Mouse (Mus musculus) E14TG2a.4 (cell line): ENCODE data around the gene Rpl10a.
A peak's percentile ranks its signal among the peaks of the same experiment; 100 is the strongest.

Source experiments
- H3K27me3 ChIP-seq: 2 replicates; pipeline ENCODE4 v1.6.1; 2014; ENCODE audit warnings: low read length, control low read depth; ENCODE audit not compliant: insufficient read depth
- H3K36me3 ChIP-seq: 2 replicates; pipeline ENCODE4 v1.6.1; 2014; ENCODE audit warnings: low read length, control low read depth; ENCODE audit not compliant: insufficient read depth
- H3K4me1 ChIP-seq: replicated peaks from 2 replicates; pipeline ENCODE4 v1.6.1; 2014; ENCODE audit warnings: low read depth, low read length, control low read depth
- H3K4me3 ChIP-seq: replicated peaks from 2 replicates; pipeline ENCODE4 v1.5.1; 2014; ENCODE audit warnings: mild to moderate bottlenecking, low read length
- H3K9me3 ChIP-seq: 2 replicates; pipeline ENCODE4 v1.6.1; 2014; ENCODE audit warnings: low read length, control low read depth
- CTCF ChIP-seq: conservative IDR thresholded peaks from 2 replicates; pipeline ENCODE4 v1.5.1; 2014; ENCODE audit warnings: low read length
- NANOG ChIP-seq: IDR thresholded peaks from 2 replicates; pipeline ENCODE4 v1.6.1; 2014; ENCODE audit warnings: borderline replicate concordance, low read length, mixed read lengths
- POU5F1 ChIP-seq: IDR thresholded peaks from 2 replicates; pipeline ENCODE4 v1.6.1; 2014; ENCODE audit warnings: low read length, borderline replicate concordance

The Rpl10a gene

DNA sequence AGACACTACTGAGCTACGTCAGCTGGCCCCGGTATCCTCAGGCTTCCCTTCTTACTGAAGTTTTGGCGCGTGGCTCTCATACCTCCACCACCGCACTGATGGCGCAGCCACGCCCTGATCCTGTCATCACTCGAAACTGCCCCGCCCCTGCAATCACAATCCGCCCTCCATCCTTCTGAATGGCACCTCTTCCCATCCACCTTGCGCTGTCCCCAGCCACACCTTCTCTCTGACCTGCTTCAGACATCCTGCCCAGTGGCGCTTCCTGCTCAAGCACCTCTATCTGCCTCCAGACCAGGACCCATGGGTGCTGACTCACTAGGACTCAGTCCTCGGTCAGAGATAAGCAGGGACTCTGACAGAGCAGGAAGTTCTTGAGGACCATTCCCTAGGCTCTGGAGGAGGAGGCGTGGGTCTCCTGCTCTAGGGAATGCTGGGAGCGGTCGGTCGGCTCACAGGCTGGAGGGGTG lies 47.4 kb downstream of the Rpl10a start:
- Histone ChIP-seq H3K36me3 (no peaks in the 10 kb centered on the region), H3K9me3 (no peaks in the 10 kb centered on the region), H3K4me3 (peak overlapping the region; percentile 70), H3K4me1 (peaks cover 58% of the 10 kb centered on the region), H3K27me3 (peaks cover 9% of the 10 kb centered on the region; the same call in 1 of the 2 replicates)
- TF ChIP-seq NANOG (no peak), POU5F1 (no peak), CTCF (no peak)

DNA sequence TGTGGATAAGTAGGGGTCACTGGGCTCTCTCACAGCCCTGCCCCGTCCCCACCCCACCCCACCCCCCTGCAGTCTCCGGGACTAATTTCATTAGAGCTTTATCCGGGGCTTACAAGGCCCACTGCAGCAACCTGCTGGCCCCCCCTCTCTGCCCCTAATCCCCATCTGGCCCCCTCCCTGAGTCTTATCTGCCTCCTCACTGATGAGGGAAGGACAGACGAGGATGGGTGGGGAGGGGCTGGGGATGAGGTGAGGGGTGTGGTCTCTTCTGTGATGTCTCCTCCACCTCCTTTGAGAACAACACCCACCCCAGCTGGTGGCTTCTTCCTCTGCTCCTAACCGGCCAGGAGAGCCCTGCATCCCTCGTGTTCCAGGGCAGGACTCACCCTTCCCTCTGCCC lies 52.0 kb downstream of the Rpl10a start:
- H3K4me1 ChIP-seq = peaks cover 41% of the 10 kb centered on the region
- peak overlapping the region; percentile 53 for H3K4me3 ChIP-seq
- no peaks in the 10 kb centered on the region for H3K9me3 ChIP-seq
- H3K36me3 ChIP-seq = no peaks in the 10 kb centered on the region
- TF ChIP-seq POU5F1 (no peak), CTCF (no peak), NANOG (no peak)
- H3K27me3 ChIP-seq = peaks cover 9% of the 10 kb centered on the region; the same call in 1 of the 2 replicates
